Mouse (Mus musculus): ENCODE data around the gene Klf9.
"Not testable (repeated sequence)": the region's sequence is repeated elsewhere in the genome, so short reads cannot be mapped to it uniquely, and the experiment has no call there.

Klf9 gene

DNA sequence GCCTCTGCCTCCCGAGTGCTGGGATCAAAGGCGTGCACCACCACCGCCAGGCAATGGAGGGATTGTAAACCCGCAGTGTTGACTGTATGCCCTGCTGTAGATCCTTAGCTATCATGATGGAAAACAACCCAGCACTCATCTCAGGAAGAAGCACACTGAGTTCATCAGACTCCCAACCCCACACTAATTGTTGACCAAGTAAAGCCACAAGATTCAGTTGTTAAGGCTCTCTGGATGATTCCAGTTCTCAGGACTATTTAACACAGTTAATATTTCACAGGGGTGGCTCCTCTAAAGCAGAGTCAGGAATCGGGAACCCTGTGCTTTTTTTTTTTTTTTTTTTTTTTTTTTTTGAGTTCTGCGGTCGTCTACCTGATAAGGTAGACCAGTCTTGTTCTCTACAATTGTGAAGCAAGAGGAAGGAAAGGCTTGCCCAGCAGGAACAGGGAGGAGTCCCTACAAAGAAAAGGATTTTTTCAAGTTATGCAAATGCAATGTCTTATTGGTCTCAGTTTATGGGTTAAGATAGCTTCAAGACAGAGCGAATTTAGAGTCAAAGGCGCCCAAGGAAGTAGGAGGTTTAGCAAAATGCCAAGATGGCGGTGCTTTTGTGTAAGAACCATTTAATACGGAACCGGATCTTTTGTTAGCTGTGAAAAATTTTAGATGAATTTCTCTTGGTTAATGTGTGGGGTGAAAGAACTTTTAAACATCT is 1.1 kb upstream of the Klf9 start:
- DNase-seq (ENCODE audit: low read depth, low spot score) = no peak

DNA sequence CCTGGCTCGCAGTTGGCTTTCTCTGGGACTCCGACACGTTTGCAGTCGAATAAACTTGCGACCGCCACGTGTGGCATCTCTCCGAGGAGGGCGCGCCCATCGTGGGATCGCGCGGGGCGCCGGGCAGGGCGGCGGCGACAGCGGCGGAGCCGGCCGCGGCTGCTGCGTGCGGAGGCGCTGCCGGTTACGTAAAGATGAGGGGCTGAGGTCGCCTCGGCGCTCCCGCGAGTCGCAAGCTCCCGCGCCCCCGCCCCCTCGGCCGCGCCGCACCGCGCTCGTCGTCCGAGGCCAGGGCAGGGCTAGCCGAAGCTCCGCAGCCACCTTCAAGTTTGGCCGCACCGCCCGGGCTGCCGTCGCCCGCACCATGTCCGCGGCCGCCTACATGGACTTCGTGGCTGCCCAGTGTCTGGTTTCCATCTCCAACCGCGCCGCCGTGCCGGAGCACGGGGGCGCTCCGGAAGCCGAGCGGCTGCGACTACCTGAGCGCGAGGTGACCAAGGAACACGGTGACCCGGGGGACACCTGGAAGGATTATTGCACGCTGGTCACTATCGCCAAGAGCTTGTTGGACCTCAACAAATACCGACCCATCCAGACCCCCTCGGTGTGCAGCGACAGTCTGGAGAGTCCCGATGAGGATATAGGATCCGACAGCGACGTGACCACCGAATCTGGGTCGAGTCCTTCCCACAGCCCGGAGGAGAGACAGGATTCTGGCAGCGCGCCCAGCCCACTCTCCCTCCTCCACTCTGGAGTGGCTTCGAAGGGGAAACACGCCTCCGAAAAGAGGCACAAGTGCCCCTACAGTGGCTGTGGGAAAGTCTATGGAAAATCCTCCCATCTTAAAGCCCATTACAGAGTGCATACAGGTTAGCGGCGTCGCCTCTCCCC is 610 bp downstream of the Klf9 start:
- peak; percentile 14 for DNase-seq (ENCODE audit: low read depth, low spot score)

DNA sequence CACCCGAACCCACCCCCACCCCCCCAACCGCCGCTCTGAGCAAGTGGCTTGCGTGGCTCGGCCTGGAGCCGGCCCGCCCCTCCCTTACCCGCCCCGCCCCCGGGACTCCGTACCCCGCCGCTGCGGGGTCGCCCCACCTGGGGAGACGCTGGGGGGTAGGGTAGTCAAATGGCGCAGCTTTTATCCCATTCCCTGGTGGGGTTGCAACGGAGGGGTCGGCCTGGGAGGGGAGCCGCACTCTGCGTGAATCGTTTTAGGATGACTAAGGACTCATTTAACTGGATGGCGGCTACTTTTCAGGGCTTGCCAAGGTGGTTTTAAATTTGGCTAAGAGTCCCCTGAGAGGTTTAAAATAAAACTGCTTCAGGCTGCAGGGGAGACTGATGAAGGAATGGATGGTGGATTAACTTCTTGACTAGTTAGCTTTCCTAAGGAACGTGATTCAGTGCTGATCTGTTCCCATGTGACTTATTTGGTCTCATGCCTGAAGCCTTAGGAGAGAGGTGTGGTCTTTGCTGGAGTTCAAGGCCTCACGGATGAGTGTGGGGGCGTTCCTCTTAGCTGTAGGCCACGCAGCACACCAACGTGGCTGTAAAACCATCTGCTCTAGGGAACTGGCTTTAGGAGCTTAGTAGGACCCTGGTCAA is 1.5 kb downstream of the Klf9 start:
- DNase-seq (ENCODE audit: low read depth, low spot score) = no peak

DNA sequence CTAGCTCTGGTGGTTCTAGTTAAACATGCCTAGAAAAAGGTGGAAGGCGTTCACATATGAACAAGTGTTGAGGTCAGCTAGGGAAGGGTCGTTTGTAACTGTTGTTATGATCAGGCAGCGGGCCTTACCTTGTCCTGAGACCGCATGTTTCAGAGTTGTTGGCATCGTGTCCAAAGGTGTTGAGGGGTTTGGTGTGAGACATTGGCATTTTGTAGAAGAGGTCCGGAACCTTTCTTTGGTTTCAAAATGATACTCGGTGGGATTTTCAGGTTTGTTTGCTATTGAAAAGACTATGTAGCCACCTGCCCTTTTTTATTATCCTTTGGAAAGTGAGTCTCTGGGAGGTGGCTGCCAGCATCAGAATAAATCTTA is 2.0 kb downstream of the Klf9 start:
- no peak for DNase-seq (ENCODE audit: low read depth, low spot score)

DNA sequence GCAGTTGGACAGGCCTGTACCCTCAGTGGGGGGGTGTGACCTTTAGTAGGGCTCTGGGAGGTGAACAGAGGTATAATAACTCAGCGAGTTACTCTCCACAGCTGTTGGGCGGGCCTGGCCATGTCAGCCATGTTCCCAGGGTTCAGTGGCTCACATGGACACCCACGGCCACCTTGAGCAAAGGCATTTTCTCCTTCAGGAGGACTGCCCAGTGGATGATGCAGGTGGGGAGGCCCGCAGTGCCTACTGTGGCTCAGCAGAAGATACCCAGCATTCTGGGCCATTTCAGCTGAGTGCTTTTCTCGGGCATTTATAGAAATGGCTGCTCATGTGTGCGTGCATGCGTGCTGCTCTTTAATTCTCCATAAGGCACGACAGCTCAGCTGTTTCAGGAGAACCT is 2.5 kb downstream of the Klf9 start:
- DNase-seq (ENCODE audit: low read depth, low spot score) = no peak

DNA sequence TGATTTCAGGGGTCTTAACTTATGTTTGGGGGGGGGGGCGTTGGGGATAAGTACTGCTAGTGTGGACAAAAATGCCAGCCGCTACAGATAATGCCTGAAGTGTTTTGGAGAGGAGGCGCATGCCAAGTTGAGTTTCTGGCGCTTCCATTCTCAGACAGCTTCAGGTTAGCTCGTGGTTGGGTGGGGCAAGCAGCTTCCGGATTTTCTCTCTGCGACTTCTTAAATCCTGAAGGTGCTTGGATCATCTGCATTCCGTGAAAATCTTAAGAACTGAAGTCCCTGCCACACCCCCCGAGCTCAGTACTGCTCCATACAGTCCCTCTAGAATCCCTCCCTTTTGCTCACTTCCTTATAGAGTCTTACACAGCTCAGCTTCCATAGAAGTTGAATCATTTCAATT is 3.0 kb downstream of the Klf9 start:
- DNase-seq (ENCODE audit: low read depth, low spot score) = no peak

DNA sequence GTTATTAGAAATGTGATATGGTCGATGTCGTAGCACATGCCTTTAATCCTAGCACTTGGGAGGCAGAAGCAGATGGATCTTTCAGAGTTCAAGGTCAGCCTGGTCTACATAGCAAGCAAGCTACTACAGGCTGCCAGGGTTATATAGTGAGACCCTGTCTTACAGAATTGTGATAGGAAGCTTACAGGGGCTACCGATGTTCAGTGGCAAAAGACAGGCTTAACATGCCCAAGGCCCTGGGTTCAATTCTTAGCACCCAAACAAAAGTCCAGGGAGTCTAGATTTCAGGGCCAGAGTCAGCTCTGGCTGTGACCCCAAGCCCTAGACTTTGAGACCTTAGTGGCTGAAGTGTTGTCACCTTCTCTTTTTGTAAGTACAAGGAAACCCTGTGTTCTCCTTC is 4.1 kb downstream of the Klf9 start:
- DNase-seq (ENCODE audit: low read depth, low spot score) = no peak

DNA sequence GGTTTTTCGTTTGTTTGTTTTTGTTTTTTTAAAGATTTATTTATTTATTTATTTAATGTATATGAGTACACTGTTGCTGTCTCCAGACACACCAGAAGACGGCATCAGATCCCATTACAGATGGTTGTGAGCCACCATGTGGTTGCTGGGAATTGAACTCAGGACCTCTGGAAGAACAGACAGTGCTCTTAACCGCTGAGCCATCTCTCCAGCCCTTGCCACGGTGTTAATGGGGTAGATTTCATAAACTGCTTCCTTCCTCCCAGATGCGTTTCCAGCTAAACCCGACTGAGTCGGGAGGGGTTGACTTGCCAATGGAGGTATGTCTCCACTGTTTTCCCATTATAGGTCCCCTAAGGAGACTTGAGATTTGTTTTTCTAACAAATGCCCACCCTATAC is 4.5 kb downstream of the Klf9 start:
- DNase-seq (ENCODE audit: low read depth, low spot score) = not testable (repeated sequence)

DNA sequence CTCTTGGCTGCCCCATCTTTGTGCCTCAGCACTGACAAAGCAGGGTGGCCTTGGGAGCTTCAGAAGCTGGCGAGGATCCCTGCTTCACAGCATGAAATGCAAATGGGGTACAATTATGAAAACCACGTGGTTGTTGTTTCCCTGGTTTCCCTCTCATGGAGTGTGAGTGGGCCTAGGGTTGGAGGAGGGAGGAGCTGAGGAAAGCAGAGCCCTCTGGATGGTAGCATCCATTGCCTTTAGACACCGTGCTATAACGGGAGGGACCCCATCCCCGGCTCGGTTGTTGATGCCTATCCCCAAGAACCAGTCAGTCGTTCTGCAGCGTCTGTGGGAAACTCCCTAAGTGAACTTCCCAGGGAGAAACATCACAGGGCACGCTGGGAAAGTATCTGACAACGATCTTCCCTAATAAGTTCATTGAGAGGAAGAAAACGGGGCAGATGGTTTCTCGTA is 5.4 kb downstream of the Klf9 start:
- no peak for DNase-seq (ENCODE audit: low read depth, low spot score)

DNA sequence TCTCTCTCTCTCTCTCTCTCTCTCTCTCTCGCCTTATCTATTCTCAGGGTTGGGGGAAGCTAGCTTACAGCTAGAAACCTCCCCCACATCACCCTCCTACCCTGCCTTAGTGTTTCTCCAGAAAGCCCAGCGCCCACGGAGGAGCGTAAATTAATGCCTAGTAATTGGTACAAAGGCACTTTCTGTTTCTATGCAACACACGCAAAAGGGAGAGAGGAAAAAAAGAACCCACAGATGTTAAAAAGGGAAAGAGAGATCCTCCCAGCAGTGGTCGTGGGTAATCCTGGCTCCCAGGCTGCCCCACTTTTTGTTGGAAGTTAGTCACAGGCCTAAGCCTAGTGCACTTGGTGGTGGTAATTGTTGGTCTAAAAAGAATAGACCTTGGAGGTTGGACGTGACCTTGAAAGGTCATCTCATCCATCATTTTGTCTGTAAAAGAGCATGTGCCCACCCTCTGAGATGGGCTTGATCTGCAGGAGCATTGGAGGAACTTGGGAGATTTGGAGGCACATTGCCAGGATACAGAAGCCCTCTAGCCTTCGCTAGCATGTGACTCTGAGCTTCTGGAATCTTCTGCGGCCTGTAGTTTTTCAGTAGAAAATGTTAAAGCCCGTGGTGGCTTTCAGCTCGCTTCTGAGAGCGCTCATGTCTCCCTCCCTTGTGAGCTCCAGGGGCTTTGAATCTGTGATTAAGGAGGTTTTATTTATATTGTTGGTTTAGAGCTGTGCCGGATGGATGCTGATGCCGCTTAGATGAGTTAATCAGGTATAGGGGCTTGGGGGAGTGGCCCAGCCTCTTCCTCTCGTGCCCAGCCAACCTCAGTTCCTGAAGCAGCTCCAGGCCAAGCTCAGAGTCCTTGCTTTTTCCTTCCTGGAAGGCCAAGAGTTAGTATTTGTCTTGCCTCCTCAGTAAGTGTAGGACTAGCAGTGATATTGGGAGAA is 6.3 kb downstream of the Klf9 start:
- peak; percentile 24 for DNase-seq (ENCODE audit: low read depth, low spot score)

DNA sequence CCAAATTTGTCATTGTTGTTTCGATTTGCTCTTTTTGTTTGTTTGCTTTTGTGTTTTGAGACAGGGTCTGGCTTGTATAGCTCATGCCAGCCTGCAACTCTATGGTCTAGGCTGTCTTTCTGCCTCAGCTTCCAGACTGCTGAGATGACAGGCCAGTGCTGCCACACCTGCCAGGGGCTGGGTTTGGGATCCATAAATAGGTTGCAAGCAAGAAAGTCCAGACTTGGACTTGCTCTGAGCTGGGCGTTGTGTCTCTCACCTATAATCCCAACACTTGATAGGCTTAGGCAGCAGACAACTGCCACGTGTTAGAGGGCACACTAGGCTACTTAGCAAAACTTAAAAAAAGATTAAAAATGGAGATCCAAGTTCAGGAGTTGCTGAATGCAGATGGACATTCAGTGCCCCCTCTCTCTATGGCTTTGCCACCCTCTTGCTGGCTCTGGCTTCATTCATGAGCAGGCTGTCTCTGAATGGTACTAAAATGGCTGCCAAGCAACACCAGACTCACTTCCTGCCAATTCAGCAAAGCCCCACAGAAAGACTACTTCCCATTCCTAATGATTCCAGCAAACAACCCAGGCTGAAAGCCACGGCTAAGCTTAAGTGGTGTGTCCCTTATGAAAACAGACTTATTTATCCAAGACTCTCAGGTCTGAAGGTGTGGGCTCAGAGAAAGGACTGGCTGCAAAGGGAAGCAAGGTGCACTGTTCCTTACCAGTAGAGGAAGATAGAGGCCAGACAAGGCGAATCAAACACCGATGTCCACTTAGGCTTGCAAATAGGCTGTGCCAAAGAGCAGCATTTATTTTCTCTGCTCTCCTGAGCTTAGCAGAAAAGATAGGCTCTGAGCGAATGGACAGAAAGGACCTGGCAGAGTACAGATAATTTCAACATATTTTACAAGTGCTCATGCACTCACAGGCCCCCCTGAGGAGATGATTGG is 8.7 kb downstream of the Klf9 start:
- no peak for DNase-seq (ENCODE audit: low read depth, low spot score)

DNA sequence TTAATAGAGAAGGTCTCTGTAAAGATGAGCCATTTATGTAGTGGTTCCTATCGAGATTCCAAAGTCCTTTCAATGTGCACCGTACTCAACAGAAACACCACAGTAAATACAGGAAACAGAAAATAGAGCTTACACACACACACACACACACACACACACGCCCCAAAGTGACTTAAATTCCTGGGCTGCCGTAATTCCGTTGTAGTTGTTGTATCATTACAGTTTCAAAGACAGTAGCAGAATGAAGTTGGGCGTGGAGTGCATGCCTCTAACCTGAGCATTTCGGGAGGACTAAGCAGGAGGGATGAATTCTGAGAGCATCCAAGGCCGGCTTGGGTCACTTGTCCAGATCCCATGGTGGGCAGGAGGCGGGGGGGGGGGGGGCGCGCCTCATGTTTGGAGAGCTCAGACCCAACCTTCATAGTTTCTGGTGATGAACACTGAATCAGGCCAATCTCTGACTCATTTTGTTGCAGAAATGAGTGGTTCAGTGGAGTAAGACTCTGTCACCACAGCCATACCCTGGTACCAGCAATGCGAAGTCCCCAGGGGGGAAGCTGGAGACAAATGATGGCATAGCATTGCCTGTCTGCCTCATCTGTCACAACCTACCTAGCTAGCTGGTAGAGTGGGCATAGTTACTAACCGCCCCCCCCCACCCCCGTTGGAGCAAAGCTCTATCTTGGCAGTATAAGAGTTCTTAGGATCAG is 9.7 kb downstream of the Klf9 start:
- DNase-seq (ENCODE audit: low read depth, low spot score) = no peak

DNA sequence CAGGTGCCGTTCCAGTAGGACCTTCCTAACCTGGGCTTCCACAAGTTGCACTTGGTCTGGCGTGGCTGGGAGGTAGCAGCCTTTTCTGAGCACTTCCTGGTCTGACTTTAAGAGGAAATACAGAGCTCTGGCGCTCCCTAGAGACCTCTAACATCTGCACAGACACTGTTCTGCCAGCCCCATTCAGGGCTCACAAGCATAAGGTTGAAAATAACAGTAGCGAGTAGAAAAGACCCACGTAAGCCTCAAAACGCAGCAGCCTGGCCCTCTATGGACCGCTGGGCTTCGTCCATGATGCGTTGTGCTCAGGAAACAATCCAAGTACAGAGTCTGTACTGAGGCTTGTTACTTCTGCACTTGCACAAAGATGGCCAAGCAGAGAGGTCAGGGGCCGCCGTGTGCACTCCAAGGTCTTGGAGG is 10.6 kb downstream of the Klf9 start:
- DNase-seq (ENCODE audit: low read depth, low spot score) = peak; percentile 47

DNA sequence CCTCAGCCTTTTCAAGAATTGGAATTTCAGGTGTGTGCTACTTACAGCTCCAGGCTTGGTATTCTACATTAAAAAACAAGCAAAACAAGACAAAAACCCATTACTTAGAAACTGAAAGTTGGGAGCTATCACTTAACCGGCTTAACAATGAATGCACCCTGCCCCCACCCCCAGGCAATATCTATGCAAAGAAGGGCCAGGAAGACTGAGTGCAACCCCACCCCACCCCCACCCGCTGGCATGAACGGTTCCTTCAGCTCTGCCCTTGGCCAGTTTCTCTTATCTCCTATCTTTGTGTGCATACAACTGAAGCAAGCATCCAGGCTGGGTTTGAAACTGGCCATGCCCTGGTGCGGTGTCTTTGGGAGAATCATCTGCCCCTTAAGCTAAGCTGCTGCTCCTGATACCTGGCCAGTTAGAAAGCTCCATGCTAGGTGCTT is 11.2 kb downstream of the Klf9 start:
- no peak for DNase-seq (ENCODE audit: low read depth, low spot score)

DNA sequence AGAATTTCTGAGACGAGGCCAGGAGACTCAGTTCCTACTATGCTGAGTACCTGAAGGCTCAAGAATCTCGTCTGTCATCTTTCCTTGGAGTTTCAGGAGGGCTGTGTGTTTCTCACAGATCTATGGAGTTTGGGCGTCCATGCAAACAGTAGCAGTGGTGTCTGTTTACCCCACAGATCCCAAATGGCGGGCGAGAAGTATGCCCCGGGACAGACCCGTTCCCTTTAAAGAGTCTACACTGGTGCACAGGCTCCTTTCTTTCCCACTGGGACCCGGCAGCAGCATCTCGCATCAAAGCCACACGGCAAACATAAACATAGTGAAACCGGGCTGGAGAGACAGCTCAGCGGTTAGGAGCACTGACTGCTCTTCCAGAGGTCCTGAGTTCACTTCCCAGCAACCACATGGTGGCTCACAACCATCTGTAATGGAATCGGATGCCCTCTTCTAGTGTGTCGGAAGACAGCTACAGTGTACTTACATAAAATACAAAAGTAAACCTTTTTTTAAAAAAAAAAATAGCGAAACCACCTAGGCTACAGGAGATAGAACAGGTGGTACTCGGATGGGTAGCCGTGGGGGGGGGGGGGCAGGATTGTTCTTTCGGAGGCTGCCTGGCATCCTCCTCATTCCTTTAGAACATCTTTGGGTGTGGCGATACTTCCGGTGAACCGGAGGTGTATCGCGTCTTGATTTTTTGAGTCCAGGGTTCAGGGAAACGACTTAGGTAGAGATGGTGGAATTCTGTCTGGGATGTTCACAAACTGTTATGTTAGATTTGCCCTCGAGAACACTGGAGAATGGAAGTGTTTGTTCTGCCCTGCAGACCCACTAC is 12.0 kb downstream of the Klf9 start:
- DNase-seq (ENCODE audit: low read depth, low spot score) = no peak

DNA sequence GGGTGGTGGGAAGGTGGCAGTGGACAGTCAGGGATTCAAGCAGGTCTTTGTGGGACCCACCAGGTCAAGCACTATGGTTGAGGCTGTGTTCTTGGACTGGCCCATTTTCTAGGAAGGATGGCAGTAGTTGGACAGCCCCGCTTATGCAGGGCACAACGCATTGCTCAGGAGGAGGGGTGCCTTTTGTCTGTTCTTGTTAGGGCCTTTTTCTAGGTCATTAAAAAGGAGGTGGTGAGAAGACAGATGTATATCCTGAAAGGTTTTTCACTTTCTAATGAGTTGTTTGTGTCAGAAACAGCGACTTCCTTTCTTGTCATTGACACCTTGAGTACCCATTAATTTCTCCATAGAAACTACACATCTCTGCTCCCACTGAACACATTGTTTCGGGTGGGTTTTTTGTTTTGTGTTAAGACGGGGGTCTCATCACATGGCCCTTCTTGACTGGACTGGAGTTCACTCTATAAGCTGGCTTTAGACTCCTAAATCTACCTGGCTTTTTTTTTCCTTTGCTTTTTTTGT is 12.6 kb downstream of the Klf9 start:
- no peak for DNase-seq (ENCODE audit: low read depth, low spot score)

DNA sequence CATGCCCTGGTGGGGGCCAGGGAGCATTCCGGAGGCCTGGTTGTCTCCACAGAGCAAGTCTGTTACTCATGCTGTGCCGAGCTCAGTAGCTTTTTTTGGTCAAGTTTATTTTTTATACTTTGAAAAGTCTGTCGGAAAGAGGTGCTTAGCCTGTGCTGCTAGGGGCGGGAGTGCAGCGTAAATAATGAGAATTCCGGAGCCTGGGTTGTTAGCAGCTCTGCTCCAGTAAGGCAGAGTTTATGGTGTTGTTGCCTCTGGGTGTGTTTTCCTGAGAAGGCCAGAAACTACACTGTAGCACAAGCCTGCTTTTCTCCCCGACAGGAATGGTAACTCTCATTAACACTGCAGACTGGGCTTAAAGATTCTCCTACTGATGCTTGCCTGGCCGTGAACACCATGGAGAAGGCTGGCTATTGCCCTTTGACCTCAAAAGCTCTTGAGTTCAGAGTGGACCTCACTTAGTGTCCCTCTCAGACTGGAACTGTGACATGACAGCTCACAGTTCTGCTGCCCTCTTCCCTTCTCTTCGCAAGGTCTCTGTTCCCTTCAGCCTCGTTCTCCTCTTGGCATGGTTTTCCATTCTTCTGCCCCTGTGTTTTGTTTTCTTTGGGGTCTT is 18.9 kb downstream of the Klf9 start:
- DNase-seq (ENCODE audit: low read depth, low spot score) = no peak

DNA sequence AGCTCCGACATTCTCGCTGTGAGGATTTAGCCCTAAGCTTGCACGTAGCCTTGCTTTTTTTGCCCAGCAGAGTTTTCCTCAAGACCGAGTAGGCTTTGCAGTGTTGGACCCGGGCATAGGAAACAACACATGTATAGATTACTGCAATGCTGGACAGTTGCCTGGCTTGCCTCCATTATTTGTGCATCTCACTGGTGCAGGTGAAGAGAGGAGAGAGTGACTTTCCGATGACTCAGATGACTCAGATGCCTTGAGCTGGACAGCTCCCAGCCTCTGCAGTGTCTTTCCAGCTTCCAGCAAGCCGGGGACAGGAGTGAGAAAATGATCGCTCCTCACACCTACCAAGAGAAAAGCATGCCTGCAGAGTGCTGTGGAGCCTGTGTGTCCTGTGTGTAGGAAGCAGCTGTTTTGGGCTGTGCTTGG is 21.4 kb downstream of the Klf9 start:
- DNase-seq (ENCODE audit: low read depth, low spot score) = no peak
